Mouse (Mus musculus) lung, postnatal 0 days (tissue): ENCODE data around the gene Clip2.

Experiments used
- CTCF ChIP-seq: IDR thresholded peaks from 2 replicates; pipeline ENCODE4 v1.5.1; 2016; ENCODE audit warnings: antibody characterized with exemption, mild to moderate bottlenecking
- EP300 ChIP-seq: IDR thresholded peaks from 2 replicates; pipeline ENCODE4 v1.6.1; 2016; ENCODE audit warnings: antibody characterized with exemption, mild to moderate bottlenecking, control low read depth

DNA sequence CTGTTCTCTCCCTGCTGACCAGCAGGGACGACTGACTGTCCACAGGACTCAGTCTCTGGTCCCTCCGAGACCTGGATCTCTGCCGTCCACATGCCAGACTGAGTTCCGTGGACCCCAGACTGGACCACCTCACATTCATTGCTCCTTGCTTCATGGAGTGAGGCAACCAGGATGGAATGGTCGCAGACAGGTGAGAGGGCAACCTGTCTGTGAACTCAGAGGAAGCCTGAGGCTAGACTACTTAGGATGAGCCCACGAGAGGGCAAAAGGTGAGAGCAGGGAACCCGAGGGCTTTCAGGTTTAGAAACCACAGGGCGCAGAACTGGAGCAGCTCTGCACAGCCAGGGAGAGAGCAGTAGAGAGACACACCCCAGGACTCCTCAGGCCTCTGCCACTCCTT, 89.5 kb downstream of the Clip2 start:
- no peak for TF ChIP-seq EP300
- no peak for TF ChIP-seq CTCF
